Mouse (Mus musculus) left cerebral cortex, postnatal 4 days (tissue): ENCODE measurements around the gene Sgsm2. TPM values are rescaled to one million over a fixed set of nuclear protein-coding genes. Genes with fewer than 3 reads are reported as not detected.
A peak's percentile ranks its signal among the peaks of the same experiment; 100 is the strongest.

Experiments used
- DNase-seq: peaks from one replicate; pipeline ENCODE4 v3.0.0-alpha.2; 2022
- intact Hi-C: fragments of 180-260 bp; cut with DNase I; formaldehyde crosslinking; loops from one replicate; pipeline ENCODE4 v1.15.1; 2025
- total RNA-seq, 2 experiments: library from RNA; stranded (reverse); gene quantifications; 2 replicates each; pipeline ENCODE4 v1.2.3; 2021

The Sgsm2 gene
- total RNA-seq, 2 experiments from 2014 or later: 65.3 to 72.8 TPM

DNA sequence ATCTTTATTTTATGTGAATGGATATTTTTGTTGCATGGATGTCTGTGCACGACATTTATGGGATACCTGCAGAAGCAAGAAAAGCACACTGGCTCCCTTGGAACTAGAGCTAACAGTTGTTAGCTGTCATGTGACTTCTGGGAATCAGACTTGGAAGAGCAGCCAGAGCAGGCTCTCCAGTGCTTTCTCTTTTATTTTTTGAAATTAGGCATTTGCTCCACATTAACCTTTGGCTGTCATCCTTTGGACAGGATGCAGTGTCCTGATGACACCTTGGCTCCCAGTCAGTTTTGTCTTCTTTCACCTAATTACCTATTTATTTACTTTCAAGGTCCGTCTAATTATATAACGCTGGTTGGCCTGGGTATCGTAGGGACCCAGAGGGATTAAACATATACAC is 2.2 kb downstream of the Sgsm2 start:
- intact Hi-C loops: no loop called here

GRCm38 (mm10) chr11:74883098-74883497 is 13.8 kb downstream of the Sgsm2 start:
- intact Hi-C loops: no loop called here
- peak; percentile 94 for DNase-seq

More for the DNA sequence above, 2.2 kb downstream of the Sgsm2 start:
- DNase-seq: no peak

GRCm38 (mm10) chr11:74881979-74882378 is 14.9 kb downstream of the Sgsm2 start:
- intact Hi-C loops: no loop called here
- no peak for DNase-seq

GRCm38 (mm10) chr11:74880999-74881398 is 15.9 kb downstream of the Sgsm2 start:
- intact Hi-C loops: no loop called here
- DNase-seq: no peak

- intact Hi-C loops: no loop called here
These were observed 20.1 kb downstream of the Sgsm2 start for GRCm38 (mm10) chr11:74876801-74877200.

DNA sequence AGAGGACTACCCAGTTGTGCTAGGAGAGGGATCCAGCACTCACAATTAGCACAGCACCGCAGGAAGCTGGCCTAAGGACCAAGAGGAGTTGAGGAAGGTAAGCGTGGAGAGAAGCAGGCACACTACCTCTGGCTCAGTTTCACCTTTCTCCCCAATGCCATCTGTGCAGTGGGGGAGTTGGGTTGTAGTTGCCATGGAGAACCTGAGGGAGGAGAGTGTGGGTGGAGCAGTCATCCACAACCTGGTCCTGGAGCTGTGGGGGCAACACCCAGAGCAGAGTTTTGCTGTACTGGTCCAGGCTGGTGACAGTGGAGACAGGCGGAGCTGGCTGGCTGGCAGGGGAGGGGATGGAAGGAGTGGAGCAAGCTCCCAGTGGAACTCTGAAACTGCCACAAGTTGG is 22.2 kb downstream of the Sgsm2 start:
- no peak for DNase-seq
- intact Hi-C loops: no loop called here

More at GRCm38 (mm10) chr11:74876801-74877200, 20.1 kb downstream of the Sgsm2 start:
- DNase-seq: peak; percentile 87

DNA sequence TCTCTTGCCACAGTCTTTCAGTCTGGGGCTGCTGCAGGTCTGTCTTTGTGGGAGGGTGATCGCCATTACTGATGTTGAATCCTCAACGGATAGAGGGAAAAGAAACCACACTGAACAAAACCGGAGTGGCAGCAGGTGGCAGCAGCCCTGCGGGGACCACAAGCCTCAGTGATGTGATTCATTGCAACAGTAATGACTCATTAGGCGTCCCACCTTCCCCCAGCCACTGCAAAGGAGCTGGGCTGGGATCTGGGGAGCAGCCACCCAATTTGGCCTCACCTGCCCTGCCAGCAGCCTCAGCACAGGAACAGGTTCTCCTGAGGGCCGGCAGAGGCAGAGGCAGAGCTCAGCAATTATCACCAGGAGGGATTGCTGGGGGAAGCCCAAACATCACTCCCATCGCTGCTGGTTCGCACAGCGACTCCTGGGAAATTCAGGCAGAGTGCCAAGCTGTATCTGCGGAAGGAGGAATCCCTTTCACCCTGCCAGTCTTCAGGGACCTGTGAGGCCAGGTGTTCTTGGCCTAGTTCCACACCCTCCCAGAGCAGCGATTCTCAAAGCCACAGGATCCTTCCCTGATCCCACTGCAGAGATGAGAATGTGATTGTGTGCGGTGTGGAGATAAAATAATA is 25.8 kb downstream of the Sgsm2 start:
- intact Hi-C loops: no loop called here
- DNase-seq: peak; percentile 48

GRCm38 (mm10) chr11:74870544-74870943 is 26.3 kb downstream of the Sgsm2 start:
- no peak for DNase-seq
- intact Hi-C loops: no loop called here

DNA sequence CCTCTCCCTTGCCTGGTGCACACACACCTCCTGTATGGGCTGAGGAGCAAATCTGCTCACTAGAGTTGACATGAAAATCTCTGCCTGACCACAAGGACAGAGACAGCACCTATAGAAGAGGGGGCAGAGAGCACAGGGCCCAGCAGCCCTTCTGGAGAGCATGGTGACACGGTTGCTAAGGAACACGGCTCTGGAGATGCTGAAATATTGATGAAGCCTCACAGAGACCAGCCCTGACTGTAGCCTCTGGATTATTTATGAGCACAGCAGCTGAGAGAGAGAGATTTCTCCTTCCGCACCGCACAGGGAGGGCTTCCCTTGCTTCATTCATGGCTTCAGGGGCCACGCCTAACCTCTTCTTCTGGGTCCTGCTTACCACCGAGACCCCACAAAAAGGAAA is 27.3 kb downstream of the Sgsm2 start:
- intact Hi-C loops: no loop called here
- no peak for DNase-seq

GRCm38 (mm10) chr11:74868046-74868760 is 28.7 kb downstream of the Sgsm2 start:
- intact Hi-C loops: no loop called here
- DNase-seq: peak; percentile 45

DNA sequence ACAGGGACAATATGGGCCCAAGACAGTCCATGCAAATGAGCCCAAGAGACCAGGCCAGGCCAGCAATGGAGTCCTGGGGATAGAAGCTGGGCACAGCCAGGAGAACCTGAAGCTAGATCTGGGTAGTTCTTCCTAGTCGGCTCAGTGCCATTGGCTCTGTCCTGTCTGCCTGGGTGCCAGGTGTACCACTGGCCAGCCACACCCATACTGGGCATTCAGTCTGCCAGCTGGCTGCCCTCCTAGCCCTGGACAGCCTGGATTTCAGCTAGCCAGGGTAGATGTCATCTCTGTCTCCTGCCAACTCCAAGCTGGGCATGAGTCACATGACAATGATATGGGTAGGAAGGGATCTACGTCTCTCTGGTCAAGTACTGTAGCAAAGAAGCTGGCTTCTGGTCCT is 29.7 kb downstream of the Sgsm2 start:
- DNase-seq: peak; percentile 90
- intact Hi-C loops: no loop called here

GRCm38 (mm10) chr11:74866640-74867039 is 30.2 kb downstream of the Sgsm2 start:
- intact Hi-C loops: no loop called here
- DNase-seq: peak; percentile 95

DNA sequence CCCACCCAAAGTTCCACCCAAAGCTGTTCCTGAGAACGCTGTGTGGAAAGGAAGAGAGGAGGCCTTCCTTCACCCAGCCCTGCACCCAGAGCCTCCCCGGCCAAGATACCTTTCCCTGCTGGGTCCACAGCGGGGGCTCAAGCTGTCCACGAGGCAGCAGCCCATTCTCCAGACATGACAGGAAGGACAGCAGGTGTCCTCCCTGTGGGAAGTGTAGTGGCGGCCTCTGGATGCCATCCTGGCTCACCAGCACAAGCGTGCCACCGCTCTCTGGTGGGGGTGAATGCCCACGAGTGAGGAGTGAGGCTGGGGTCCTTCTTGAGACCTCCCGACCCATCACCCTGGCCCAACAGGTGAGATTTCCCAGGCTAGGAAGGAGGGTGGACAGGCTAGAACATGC is 31.6 kb downstream of the Sgsm2 start:
- DNase-seq: no peak
- intact Hi-C loops: no loop called here

DNA sequence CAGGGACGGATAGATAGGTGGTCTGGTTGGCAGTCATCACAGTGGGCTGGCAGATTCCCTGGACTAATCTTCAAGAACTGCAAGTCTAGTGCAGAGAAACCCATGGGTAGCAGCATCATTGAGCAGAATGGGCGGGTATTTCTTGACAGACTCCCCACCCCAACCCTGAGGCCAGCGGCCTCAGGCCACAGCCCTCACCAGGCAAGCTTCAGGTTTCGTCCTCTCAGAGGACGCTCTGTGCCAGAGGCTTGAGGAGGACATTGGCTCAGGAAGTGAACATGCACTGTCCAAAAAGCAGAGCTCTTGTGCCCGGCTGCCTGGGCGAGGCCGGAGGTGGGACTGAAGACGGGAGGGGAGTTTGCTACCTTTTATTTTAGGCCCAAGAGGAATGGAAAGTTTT is 32.4 kb downstream of the Sgsm2 start:
- DNase-seq: no peak
- intact Hi-C loops: no loop called here

DNA sequence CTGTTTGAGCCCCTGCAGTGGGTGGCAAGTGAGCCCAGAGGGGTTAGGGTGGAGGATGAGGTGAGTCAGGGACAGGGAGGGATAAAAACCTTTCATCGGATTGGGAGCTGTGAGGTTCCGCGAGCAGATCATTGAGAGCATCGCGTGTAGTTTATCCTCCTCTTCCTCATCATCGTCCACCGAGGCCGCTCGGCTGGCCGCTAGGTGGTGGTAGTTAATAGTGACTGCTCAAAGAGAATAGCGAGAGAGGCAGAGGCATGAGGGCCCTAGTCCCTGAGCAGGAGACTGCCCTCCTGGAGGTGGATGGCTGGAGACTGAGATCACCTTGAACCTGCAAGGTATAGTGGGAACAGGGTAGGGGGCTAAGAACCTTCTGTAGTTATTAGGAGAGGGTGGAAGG is 33.4 kb downstream of the Sgsm2 start:
- no peak for DNase-seq

GRCm38 (mm10) chr11:74862129-74862528 is 34.7 kb downstream of the Sgsm2 start:
- no peak for DNase-seq
- intact Hi-C loops: no loop called here

More for the DNA sequence above, 33.4 kb downstream of the Sgsm2 start:
- intact Hi-C loops: no loop called here

GRCm38 (mm10) chr11:74857756-74858155 is 39.1 kb downstream of the Sgsm2 start:
- no peak for DNase-seq
- intact Hi-C loops: no loop called here

DNA sequence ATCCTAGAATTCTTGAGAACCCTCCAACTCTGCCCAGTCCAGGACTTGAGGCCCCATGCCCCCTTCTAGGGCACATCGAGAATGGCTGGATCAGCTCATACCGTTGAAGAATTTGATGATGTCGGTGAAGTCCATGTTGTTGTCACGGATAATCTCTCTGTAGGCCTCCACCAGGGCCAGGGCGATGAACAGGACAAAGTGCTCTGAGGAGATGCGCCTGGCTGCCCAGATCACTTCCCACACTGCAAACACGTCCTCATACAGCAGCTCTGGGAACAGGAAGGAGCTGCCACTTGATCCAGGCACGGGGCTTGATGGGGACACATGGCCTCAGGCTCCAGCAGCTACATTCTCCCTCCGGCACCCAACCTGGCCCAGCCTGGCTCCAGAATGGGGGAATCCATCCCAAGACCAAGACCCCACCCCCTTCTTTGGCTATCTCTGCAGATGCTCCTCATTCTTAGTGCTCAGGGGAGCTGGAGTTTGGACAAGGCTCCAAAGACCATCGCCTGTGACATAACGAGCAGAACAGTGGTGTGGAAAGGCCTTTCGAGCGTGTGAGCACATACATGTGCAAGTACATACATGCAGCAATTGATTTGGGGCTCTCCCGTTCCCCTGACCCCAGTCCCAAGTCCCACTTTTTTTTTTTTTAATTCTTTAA is 45.7 kb downstream of the Sgsm2 start:
- DNase-seq: no peak
- intact Hi-C loops: no loop called here

- peak; percentile 82 for DNase-seq
- intact Hi-C loops: no loop called here
These were observed 48.8 kb downstream of the Sgsm2 start for GRCm38 (mm10) chr11:74847919-74848521.

DNA sequence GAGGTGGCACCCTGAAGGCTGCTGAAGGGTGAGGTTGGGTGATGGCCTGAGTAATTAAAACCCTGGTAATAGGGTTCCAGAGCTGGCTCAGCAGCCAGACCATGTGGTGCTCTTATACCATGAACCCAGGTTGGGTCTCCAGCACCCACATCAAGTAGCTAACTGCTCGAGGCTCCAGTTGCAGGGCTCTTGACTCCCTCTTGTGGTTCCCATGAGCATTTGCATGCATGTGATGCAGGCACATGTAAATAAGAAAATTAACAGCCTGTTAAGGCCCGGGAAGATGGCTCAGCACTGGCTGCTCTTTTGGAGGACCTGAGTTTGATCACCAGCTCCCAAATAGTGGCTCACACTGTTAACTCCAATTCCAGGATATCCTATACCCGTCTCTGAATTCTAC is 51.1 kb downstream of the Sgsm2 start:
- DNase-seq: no peak
- intact Hi-C loops: no loop called here

DNA sequence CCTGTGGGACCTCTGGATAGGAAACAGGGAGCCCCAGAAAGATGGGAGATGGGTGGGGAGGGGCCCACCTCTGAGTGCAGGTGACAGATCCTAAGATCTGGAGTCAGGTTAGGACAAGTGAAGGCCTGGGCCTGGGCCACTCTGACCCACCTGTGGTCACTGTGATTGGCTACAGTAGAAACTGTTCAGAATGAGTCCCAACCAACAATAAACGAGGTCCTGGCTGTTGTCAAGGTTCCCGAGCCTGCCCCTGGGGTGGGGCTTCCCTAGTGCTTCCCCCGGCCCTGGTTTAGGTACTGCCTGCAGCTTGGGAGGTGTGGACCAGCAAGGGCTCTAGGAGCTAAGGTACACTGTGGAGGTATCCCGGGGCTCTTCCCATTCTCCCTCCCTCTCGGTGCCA is 53.1 kb downstream of the Sgsm2 start:
- intact Hi-C loops: no loop called here
- no peak for DNase-seq

GRCm38 (mm10) chr11:74843435-74843714 is 53.5 kb downstream of the Sgsm2 start:
- intact Hi-C loops: no loop called here

More at GRCm38 (mm10) chr11:74843435-74843714, 53.5 kb downstream of the Sgsm2 start:
- peak; percentile 59 for DNase-seq
